Mouse (Mus musculus) hindbrain, embryonic 12.5 days (tissue): ENCODE data around the gene Lemd2. TPM values are rescaled to one million over a fixed set of nuclear protein-coding genes. Genes with fewer than 3 reads are reported as not detected.
A peak's percentile ranks its signal among the peaks of the same experiment; 100 is the strongest.

Experiments
- ATAC-seq: fragments of 200-750 bp; cut with Nextera tagmentation; 2 replicates; pipeline ENCODE4 v1.8.0; 2017; ENCODE audit warnings: moderate TSS enrichment; ENCODE audit not compliant: low FRiP score
- H3K27ac ChIP-seq: fragments of 300-500 bp; sonication (generic); 2 replicates; pipeline ENCODE4 v1.5.1; 2016; ENCODE audit warnings: mild to moderate bottlenecking
- H3K27me3 ChIP-seq: fragments of 300-500 bp; sonication (generic); 2 replicates; pipeline ENCODE4 v1.6.1; 2016; ENCODE audit warnings: mild to moderate bottlenecking
- H3K36me3 ChIP-seq: fragments of 300-500 bp; sonication (generic); 2 replicates; pipeline ENCODE4 v1.6.1; 2016; ENCODE audit warnings: mild to moderate bottlenecking
- H3K4me1 ChIP-seq: fragments of 300-500 bp; sonication (generic); 2 replicates; pipeline ENCODE4 v1.6.1; 2016
- H3K4me2 ChIP-seq: fragments of 300-500 bp; sonication (generic); replicated peaks from 2 replicates; pipeline ENCODE4 v1.6.1; 2016; ENCODE audit warnings: mild to moderate bottlenecking
- H3K4me3 ChIP-seq: fragments of 300-500 bp; sonication (generic); 2 replicates; pipeline ENCODE4 v1.5.1; 2016; ENCODE audit warnings: mild to moderate bottlenecking
- H3K9ac ChIP-seq: fragments of 300-500 bp; sonication (generic); 2 replicates; pipeline ENCODE4 v1.6.1; 2016; ENCODE audit warnings: mild to moderate bottlenecking, moderate library complexity
- H3K9me3 ChIP-seq: fragments of 300-500 bp; sonication (generic); replicated peaks from 2 replicates; pipeline ENCODE4 v1.6.1; 2016; ENCODE audit warnings: mild to moderate bottlenecking
- WGBS: fragments of 180-500 bp; shearing (Covaris S2); methylation state at CpG from one replicate; pipeline ENCODE4 v1.1.7; 2016; 5-methylcytosine and 5-hydroxymethylcytosine counted together
- polyA plus RNA-seq: library from polyadenylated mRNA; unstranded; fragments of >200 nt; fragmentation: Nextera tagmentation; extraction: Ambion mirVana; gene quantifications from 2 replicates; pipeline ENCODE4 v1.2.1, GENCODE M21; 2016

Lemd2 gene
- polyA plus RNA-seq, 1 experiment from 2014 or later, result 38.2 TPM

- Histone ChIP-seq H3K9ac (no peak overlapping the region), H3K9me3 (no peaks in the 10 kb centered on the region), H3K27me3 (no peaks in the 10 kb centered on the region), H3K4me3 (no peak overlapping the region), H3K27ac (no peak overlapping the region), H3K4me2 (no peak overlapping the region), H3K36me3 (no peaks in the 10 kb centered on the region), H3K4me1 (peaks cover 40% of the 10 kb centered on the region)
- WGBS, result 76% methylated on average over 6 of the region's 6 CpGs
- ATAC-seq, result no peak
Observed at GRCm38 (mm10) chr17:27223821-27224220, 19.6 kb upstream of the Lemd2 start.

DNA sequence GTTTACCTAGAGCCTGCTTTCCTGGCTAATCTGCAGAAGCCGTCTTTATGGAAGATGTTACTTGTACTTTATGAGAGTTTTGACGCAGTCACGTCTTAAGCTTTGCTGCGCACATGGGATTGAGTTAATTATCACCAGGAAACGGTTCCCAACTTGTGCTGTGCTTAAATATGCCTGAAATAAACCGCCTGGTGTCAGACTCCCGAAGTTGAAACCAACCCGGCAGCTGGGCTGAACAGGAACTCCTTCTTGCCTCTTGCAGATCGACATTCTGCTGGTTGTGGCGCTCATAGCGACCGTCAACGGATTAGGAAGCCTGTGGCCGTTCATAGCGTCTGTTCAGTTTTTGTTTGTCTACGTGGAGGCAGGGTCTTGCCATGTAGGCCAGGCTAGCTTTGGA, 17.3 kb upstream of the Lemd2 start:
- H3K36me3 ChIP-seq, result no peaks in the 10 kb centered on the region
- H3K4me1 ChIP-seq, result peaks cover 35% of the 10 kb centered on the region
- no peak overlapping the region for H3K9ac ChIP-seq
- H3K4me3 ChIP-seq, result no peak overlapping the region
- WGBS, result 91% methylated on average over 16 of the region's 16 CpGs
- no peak overlapping the region for H3K4me2 ChIP-seq
- no peak overlapping the region for H3K27ac ChIP-seq
- H3K27me3 ChIP-seq, result no peaks in the 10 kb centered on the region
- no peak for ATAC-seq
- no peaks in the 10 kb centered on the region for H3K9me3 ChIP-seq

DNA sequence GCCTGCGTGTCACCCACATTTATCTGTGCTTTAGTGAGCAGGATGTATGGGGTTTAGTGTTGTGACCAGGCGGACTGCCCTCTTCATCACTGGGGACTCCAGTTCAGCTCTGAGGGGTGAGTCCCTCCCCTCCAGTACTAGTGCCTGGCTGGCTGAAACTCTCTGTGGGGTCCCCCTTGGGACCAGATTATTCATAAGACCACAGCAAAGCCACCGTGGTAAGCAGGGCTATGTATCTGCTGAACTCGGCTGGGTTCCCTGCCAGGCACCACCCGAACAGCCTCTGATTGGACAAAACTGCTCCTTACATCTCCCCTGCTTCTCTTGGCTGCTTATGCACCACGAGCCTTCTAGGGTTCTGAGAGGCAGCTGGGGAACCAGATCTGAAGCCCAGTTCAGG, 14.6 kb upstream of the Lemd2 start:
- Histone ChIP-seq H3K9me3 (no peaks in the 10 kb centered on the region), H3K4me1 (peaks cover 23% of the 10 kb centered on the region), H3K36me3 (no peaks in the 10 kb centered on the region), H3K9ac (no peak overlapping the region), H3K27me3 (no peaks in the 10 kb centered on the region), H3K4me3 (no peak overlapping the region), H3K4me2 (no peak overlapping the region), H3K27ac (no peak overlapping the region)
- WGBS, result 53% methylated on average over 6 of the region's 6 CpGs
- ATAC-seq, result no peak

DNA sequence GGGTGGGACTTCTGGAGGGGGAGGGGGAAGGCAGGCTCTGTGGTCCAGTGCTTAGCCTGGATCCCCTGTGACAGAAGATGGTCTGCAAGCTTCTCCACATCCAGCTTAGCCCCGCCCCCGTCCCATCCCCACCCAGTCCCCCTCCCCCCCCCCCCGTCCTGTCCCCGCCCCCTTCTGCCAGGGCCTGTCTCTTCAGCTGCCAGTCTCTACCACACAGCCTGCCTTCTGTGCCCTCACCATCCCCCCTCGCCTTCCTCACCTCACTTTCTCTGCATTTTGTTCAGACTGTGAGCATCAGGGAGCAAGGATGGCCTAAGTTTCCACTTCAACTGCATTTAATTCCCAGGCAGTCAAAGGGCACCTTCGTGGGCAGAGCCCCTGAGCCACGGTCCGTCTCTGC, 14.1 kb upstream of the Lemd2 start:
- no peak overlapping the region for H3K4me2 ChIP-seq
- H3K4me3 ChIP-seq, result no peak overlapping the region
- H3K9ac ChIP-seq, result no peak overlapping the region
- no peaks in the 10 kb centered on the region for H3K9me3 ChIP-seq
- H3K27me3 ChIP-seq, result no peaks in the 10 kb centered on the region
- H3K36me3 ChIP-seq, result no peaks in the 10 kb centered on the region
- no peak overlapping the region for H3K27ac ChIP-seq
- H3K4me1 ChIP-seq, result peaks cover 23% of the 10 kb centered on the region
- 63% methylated on average over 4 of the region's 8 CpGs for WGBS
- no peak for ATAC-seq

GRCm38 (mm10) chr17:27212768-27213525, 8.7 kb upstream of the Lemd2 start:
- Histone ChIP-seq H3K27me3 (no peaks in the 10 kb centered on the region), H3K9ac (no peak overlapping the region), H3K4me1 (peaks cover 31% of the 10 kb centered on the region), H3K4me2 (no peak overlapping the region), H3K36me3 (no peaks in the 10 kb centered on the region), H3K27ac (0 out of 2 replicates have a peak overlapping the region, but pooled peaks have one; percentile 44), H3K4me3 (no peak overlapping the region), H3K9me3 (no peaks in the 10 kb centered on the region)
- WGBS, result 3% methylated on average over 11 of the region's 11 CpGs
- ATAC-seq, result peak; percentile 80

- H3K36me3 ChIP-seq, result no peaks in the 10 kb centered on the region
- no peak overlapping the region for H3K4me2 ChIP-seq
- 39% methylated on average over 6 of the region's 6 CpGs for WGBS
- no peaks in the 10 kb centered on the region for H3K9me3 ChIP-seq
- peak overlapping the region; percentile 44; the same call in 1 of the 2 replicates for H3K27ac ChIP-seq
- no peak overlapping the region for H3K9ac ChIP-seq
- no peak overlapping the region for H3K4me3 ChIP-seq
- no peaks in the 10 kb centered on the region for H3K27me3 ChIP-seq
- ATAC-seq, result no peak
- H3K4me1 ChIP-seq, result peaks cover 29% of the 10 kb centered on the region
Observed at GRCm38 (mm10) chr17:27212006-27212405, 7.7 kb upstream of the Lemd2 start.

DNA sequence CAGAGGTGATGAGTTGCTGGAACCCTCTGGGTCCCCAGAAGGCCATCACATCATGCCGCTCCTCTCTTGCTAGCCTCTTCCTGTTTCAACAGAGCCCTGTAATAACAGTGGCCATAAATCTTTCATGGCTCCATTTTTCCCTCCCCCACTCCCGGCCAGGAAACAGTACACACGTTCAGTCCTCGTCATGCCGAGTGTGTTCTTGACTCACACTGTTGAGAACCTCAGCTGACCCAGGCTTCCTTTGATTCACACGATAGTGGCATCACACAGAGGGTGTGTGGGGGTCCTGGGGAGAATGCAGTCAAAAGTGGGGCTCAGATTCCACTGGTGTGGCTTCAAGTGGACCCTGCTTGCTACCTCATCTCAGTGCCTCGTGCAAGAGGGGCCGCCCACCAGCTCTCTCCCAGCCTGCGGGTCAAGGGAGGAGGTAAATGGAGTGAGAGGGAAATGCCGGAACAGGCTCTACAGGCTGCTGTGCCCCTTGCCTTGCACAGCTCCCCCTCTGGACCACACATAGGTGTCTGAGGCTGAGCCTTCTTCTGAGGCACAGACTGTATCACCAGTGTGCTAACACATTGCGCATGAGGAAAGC, 2.9 kb upstream of the Lemd2 start:
- H3K27me3 ChIP-seq, result no peaks in the 10 kb centered on the region
- H3K9me3 ChIP-seq, result no peaks in the 10 kb centered on the region
- peaks cover 44% of the 10 kb centered on the region for H3K4me1 ChIP-seq
- peaks cover 2% of the 10 kb centered on the region; the same call in 1 of the 2 replicates for H3K36me3 ChIP-seq
- H3K27ac ChIP-seq, result peak overlapping the region; percentile 24; the same call in 1 of the 2 replicates
- H3K4me3 ChIP-seq, result no peak overlapping the region
- no peak overlapping the region for H3K4me2 ChIP-seq
- no peak overlapping the region for H3K9ac ChIP-seq
- no peak for ATAC-seq
- WGBS, result 72% methylated on average over 11 of the region's 11 CpGs

DNA sequence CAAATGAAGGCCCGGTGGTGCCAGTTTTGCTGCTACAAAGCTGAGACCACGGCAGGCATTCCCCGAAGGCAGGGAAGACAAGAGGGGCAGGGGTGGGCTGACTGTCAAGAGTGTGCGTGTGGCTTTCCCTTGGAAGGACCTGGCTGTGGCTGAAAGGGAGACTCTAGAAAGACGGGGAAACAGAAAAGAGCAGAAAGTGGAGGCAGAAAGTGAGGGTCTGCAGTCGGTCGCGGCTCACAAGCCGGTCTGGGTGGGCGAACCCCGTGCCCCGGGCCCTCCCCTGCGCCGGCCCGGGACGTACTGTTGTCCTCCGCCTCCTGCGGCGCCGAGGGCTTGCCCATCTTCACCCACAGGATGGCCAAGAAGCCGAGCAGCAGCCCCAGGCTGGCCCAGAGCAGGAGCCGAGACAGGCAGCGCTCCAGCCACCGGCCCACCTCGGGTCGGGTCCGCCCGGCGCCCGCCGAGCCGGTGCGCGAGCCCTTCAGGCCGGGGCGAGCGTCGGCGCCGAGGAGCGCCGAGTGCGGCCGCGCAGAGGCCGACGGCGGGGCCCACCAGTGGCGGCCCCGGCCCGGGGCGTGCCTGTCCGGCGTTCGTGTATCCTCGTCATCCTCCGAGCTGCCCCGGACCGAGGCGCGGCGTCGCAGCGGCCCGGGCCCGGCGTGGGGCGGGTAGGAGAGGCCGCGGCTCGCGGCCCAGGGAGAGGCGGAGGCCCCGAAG, 753 bp downstream of the Lemd2 start:
- peak overlapping the region; percentile 88 for H3K4me2 ChIP-seq
- peaks cover 37% of the 10 kb centered on the region for H3K36me3 ChIP-seq
- peaks cover 48% of the 10 kb centered on the region for H3K4me1 ChIP-seq
- no peaks in the 10 kb centered on the region for H3K9me3 ChIP-seq
- H3K9ac ChIP-seq, result peak overlapping the region; percentile 100
- peak overlapping the region; percentile 97 for H3K4me3 ChIP-seq
- WGBS, result under 1% methylated on average over 68 of the region's 74 CpGs
- H3K27me3 ChIP-seq, result no peaks in the 10 kb centered on the region
- peak overlapping the region; percentile 99 for H3K27ac ChIP-seq
- peak; percentile 57 for ATAC-seq

- peak overlapping the region; percentile 100 for H3K9ac ChIP-seq
- WGBS, result 44% methylated on average over 14 of the region's 14 CpGs
- ATAC-seq, result no peak
- H3K9me3 ChIP-seq, result no peaks in the 10 kb centered on the region
- H3K27ac ChIP-seq, result peak overlapping the region; percentile 99
- H3K36me3 ChIP-seq, result peaks cover 42% of the 10 kb centered on the region
- no peaks in the 10 kb centered on the region for H3K27me3 ChIP-seq
- H3K4me3 ChIP-seq, result peak overlapping the region; percentile 97
- H3K4me1 ChIP-seq, result peaks cover 48% of the 10 kb centered on the region
- H3K4me2 ChIP-seq, result peak overlapping the region; percentile 88
Observed at GRCm38 (mm10) chr17:27202919-27203357, 1.3 kb downstream of the Lemd2 start.

DNA sequence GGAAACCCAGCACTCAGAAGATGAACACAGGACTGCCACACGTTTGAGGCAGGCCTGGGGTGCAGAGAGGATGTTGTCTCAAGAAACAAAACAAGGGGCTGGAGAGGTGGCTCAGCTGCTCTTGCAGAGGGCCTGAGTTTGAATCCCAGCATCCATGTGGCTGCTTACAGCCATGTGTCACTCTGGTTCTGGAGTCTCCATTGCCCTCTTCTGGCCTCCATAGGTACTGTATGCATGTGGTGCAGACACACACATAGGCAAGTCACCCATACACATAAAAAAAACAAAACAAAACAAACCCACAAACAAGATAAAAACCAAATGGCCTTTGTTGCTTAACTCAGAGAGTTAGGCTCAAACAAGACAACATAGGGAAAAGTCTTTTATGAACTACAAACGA, 2.3 kb downstream of the Lemd2 start:
- Histone ChIP-seq H3K4me2 (no peak overlapping the region), H3K9ac (no peak overlapping the region), H3K27me3 (no peaks in the 10 kb centered on the region), H3K9me3 (no peaks in the 10 kb centered on the region), H3K27ac (no peak overlapping the region), H3K36me3 (peaks cover 51% of the 10 kb centered on the region), H3K4me3 (no peak overlapping the region), H3K4me1 (peaks cover 44% of the 10 kb centered on the region)
- no peak for ATAC-seq
- WGBS, result 84% methylated on average over 2 of the region's 2 CpGs

GRCm38 (mm10) chr17:27200801-27201200, 3.5 kb downstream of the Lemd2 start:
- Histone ChIP-seq H3K4me1 (peaks cover 46% of the 10 kb centered on the region), H3K27ac (no peak overlapping the region), H3K9ac (0 out of 2 replicates have a peak overlapping the region, but pooled peaks have one; percentile 13), H3K36me3 (peaks cover 62% of the 10 kb centered on the region), H3K4me3 (no peak overlapping the region), H3K4me2 (no peak overlapping the region), H3K9me3 (no peaks in the 10 kb centered on the region), H3K27me3 (no peaks in the 10 kb centered on the region)
- ATAC-seq, result no peak
- WGBS, result 81% methylated on average over 11 of the region's 11 CpGs

DNA sequence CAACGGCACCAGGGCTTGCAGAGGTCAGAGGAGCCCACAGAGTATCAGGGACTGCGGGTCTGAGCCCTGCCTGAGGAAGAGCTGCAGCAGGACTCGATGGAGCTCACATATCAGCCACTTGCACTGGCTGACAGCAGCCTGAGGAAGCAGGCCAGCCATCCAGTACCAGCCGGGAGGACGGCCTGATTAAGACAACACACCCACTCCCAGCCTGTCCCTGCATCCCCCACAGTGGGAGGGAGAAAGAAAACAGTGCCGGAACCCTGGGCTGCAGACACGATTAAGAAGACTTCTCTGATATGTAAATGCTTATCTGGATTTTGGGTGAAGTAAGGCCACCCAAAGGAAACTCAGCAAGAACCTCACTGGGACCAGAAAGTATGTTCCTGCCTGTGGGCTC, 4.4 kb downstream of the Lemd2 start:
- Histone ChIP-seq H3K27me3 (no peaks in the 10 kb centered on the region), H3K27ac (no peak overlapping the region), H3K9me3 (no peaks in the 10 kb centered on the region), H3K4me1 (peaks cover 45% of the 10 kb centered on the region), H3K4me2 (no peak overlapping the region), H3K9ac (no peak overlapping the region), H3K4me3 (no peak overlapping the region), H3K36me3 (peaks cover 72% of the 10 kb centered on the region)
- no peak for ATAC-seq
- 71% methylated on average over 7 of the region's 7 CpGs for WGBS
